Mouse (Mus musculus): ENCODE results near the gene Dip2b. TPM values are rescaled to one million over a fixed set of nuclear protein-coding genes. Genes with fewer than 3 reads are reported as not detected.
"Not testable (repeated sequence)": the region's sequence is repeated elsewhere in the genome, so short reads cannot be mapped to it uniquely, and the experiment has no call there.

Gene Dip2b
- polyA plus RNA-seq, 1 experiment, result 14.6 TPM

GRCm38 (mm10) chr15:100247296-100247695 lies 208.8 kb downstream of the Dip2b start:
- no peak for TF ChIP-seq POLR2A (IDR thresholded peaks at IDR 0.05; ENCODE audit: borderline replicate concordance, extremely low read depth, low read depth, low read length)
- TF ChIP-seq CTCF (IDR thresholded peaks at IDR 0.05; ENCODE audit: insufficient read depth, low read length), result no peak
- DNase-seq, result no peak
- Histone ChIP-seq H3K4me3 (replicated peaks; ENCODE audit: extremely low read depth, low read depth, low read length) (no peak overlapping the region), H3K4me1 (ENCODE audit: control insufficient read depth, insufficient read depth, low read length) (no peaks in the 10 kb centered on the region)
- 92% methylated on average over 9 of the region's 9 CpGs for WGBS

GRCm38 (mm10) chr15:100248665-100249433 lies 210.4 kb downstream of the Dip2b start:
- TF ChIP-seq POLR2A (IDR thresholded peaks at IDR 0.05; ENCODE audit: borderline replicate concordance, extremely low read depth, low read depth, low read length) (no peak), CTCF (IDR thresholded peaks at IDR 0.05; ENCODE audit: insufficient read depth, low read length) (no peak)
- Histone ChIP-seq H3K4me3 (replicated peaks; ENCODE audit: extremely low read depth, low read depth, low read length) (no peak overlapping the region), H3K4me1 (ENCODE audit: control insufficient read depth, insufficient read depth, low read length) (no peaks in the 10 kb centered on the region)
- 83% methylated on average over 6 of the region's 6 CpGs for WGBS
- DNase-seq, result no peak

- H3K4me3 ChIP-seq (replicated peaks; ENCODE audit: extremely low read depth, low read depth, low read length), result no peak overlapping the region
- H3K4me1 ChIP-seq (ENCODE audit: control insufficient read depth, insufficient read depth, low read length), result no peaks in the 10 kb centered on the region
- 76% methylated on average over 6 of the region's 6 CpGs for WGBS
- no peak for TF ChIP-seq CTCF (IDR thresholded peaks at IDR 0.05; ENCODE audit: insufficient read depth, low read length)
- TF ChIP-seq POLR2A (IDR thresholded peaks at IDR 0.05; ENCODE audit: borderline replicate concordance, extremely low read depth, low read depth, low read length), result no peak
- no peak for DNase-seq
These were observed 212.8 kb downstream of the Dip2b start for GRCm38 (mm10) chr15:100251153-100251780.

GRCm38 (mm10) chr15:100256386-100256785 lies 217.9 kb downstream of the Dip2b start:
- no peak for DNase-seq
- Histone ChIP-seq H3K4me3 (replicated peaks; ENCODE audit: extremely low read depth, low read depth, low read length) (no peak overlapping the region), H3K4me1 (ENCODE audit: control insufficient read depth, insufficient read depth, low read length) (no peaks in the 10 kb centered on the region)
- WGBS, result 74% methylated on average over 6 of the region's 6 CpGs
- no peak for TF ChIP-seq POLR2A (IDR thresholded peaks at IDR 0.05; ENCODE audit: borderline replicate concordance, extremely low read depth, low read depth, low read length)
- no peak for TF ChIP-seq CTCF (IDR thresholded peaks at IDR 0.05; ENCODE audit: insufficient read depth, low read length)

GRCm38 (mm10) chr15:100257305-100257704 lies 218.8 kb downstream of the Dip2b start:
- no peak for TF ChIP-seq CTCF (IDR thresholded peaks at IDR 0.05; ENCODE audit: insufficient read depth, low read length)
- TF ChIP-seq POLR2A (IDR thresholded peaks at IDR 0.05; ENCODE audit: borderline replicate concordance, extremely low read depth, low read depth, low read length), result no peak
- DNase-seq, result no peak
- no peaks in the 10 kb centered on the region for H3K4me1 ChIP-seq (ENCODE audit: control insufficient read depth, insufficient read depth, low read length)
- WGBS, result 81% methylated on average over 5 of the region's 5 CpGs
- no peak overlapping the region for H3K4me3 ChIP-seq (replicated peaks; ENCODE audit: extremely low read depth, low read depth, low read length)

GRCm38 (mm10) chr15:100258646-100259425 lies 220.4 kb downstream of the Dip2b start:
- 73% methylated on average over 7 of the region's 7 CpGs for WGBS
- TF ChIP-seq POLR2A (IDR thresholded peaks at IDR 0.05; ENCODE audit: borderline replicate concordance, extremely low read depth, low read depth, low read length) (no peak), CTCF (IDR thresholded peaks at IDR 0.05; ENCODE audit: insufficient read depth, low read length) (no peak)
- DNase-seq, result peak; percentile 40

GRCm38 (mm10) chr15:100260351-100260750 lies 221.9 kb downstream of the Dip2b start:
- DNase-seq; H3K4me1 ChIP-seq (ENCODE audit: control insufficient read depth, insufficient read depth, low read length); H3K4me3 ChIP-seq (replicated peaks; ENCODE audit: extremely low read depth, low read depth, low read length): not testable (repeated sequence)
- 83% methylated on average over 6 of the region's 7 CpGs for WGBS

More at GRCm38 (mm10) chr15:100258646-100259425, 220.4 kb downstream of the Dip2b start:
- no peak overlapping the region for H3K4me3 ChIP-seq (replicated peaks; ENCODE audit: extremely low read depth, low read depth, low read length)
- no peaks in the 10 kb centered on the region for H3K4me1 ChIP-seq (ENCODE audit: control insufficient read depth, insufficient read depth, low read length)

GRCm38 (mm10) chr15:100263246-100263905 lies 224.9 kb downstream of the Dip2b start:
- 30% methylated on average over 4 of the region's 4 CpGs for WGBS
- peak; percentile 17 for DNase-seq
- TF ChIP-seq CTCF (IDR thresholded peaks at IDR 0.05; ENCODE audit: insufficient read depth, low read length) (0 out of 2 replicates have a peak, but pooled peaks have one; percentile 6), POLR2A (IDR thresholded peaks at IDR 0.05; ENCODE audit: borderline replicate concordance, extremely low read depth, low read depth, low read length) (no peak)

More at GRCm38 (mm10) chr15:100263246-100263905, 224.9 kb downstream of the Dip2b start:
- Histone ChIP-seq H3K4me3 (replicated peaks; ENCODE audit: extremely low read depth, low read depth, low read length) (no peak overlapping the region), H3K4me1 (ENCODE audit: control insufficient read depth, insufficient read depth, low read length) (no peaks in the 10 kb centered on the region)

All from lung, adult 2 months (tissue).